Mouse (Mus musculus): ENCODE measurements around the gene Eif4e. TPM values are rescaled to one million over a fixed set of nuclear protein-coding genes. Genes with fewer than 3 reads are reported as not detected.

The Eif4e gene
- polyA plus RNA-seq, 1 experiment from 2014 or later, result 206 TPM

DNA sequence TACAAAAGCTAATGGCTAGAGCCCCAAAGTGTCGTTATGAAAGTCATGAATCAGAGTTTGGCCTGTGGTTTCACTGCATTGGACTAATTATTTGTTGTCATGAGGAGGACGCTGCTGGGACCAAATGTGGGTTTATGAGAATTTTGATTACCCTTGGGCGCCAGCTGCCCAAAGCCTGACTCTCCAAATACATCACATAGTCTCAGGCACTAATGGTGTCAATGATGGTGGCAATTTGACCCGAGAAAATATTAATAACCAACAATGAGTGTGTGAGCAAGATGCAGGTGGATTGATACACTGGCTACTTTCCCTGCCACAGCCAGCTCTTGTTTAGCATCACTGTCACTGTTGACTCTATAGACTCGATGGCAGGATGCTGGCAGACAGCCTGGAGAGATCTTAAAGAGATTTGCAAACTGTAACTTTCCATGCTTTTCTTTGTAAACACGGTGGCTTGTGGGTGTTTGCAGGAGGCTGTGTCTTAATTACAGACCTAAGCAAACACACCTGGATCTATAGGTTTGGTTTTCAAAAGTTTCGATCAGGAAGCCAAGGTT is 65.9 kb downstream of the Eif4e start:
- no peak for DNase-seq
- no peak overlapping the region for H3K9ac ChIP-seq
- H3K4me3 ChIP-seq (replicated peaks), result no peak overlapping the region
- H3K4me1 ChIP-seq (replicated peaks), result no peaks in the 10 kb centered on the region
- H3K27ac ChIP-seq, result no peak overlapping the region
- no peak overlapping the region for H3K4me2 ChIP-seq
- H3K27me3 ChIP-seq, result peaks cover 4% of the 10 kb centered on the region; the same call in 1 of the 2 replicates
- H3K36me3 ChIP-seq, result no peaks in the 10 kb centered on the region
- H3K9me3 ChIP-seq (replicated peaks), result no peaks in the 10 kb centered on the region
- WGBS (ENCODE audit: insufficient replicate concordance), result 63% methylated on average over 7 of the region's 7 CpGs
- ATAC-seq (ENCODE audit: low read depth), result no peak

DNA sequence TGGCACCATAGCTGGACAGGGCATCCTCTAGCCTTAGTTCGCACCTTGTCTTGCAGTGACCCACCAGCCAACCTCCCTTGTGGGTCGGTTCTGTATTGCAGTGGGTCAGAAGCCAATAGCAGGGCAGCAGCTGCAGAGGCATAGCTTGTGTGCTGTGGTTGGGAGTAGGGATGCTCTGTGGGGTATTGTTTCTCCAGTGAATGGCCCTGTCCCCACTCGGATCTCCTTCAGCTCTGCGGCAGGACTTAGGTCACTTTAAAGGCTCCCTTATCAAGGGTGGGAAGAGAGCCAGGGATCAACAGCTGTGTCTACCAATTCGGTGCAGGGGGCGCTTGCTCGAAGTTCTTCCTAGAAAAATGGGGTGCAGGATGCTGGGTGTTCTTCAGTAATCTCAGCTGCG is 67.2 kb downstream of the Eif4e start:
- Histone ChIP-seq H3K9me3 (replicated peaks) (no peaks in the 10 kb centered on the region), H3K9ac (no peak overlapping the region), H3K36me3 (no peaks in the 10 kb centered on the region), H3K4me2 (no peak overlapping the region), H3K27ac (no peak overlapping the region), H3K4me3 (replicated peaks) (no peak overlapping the region), H3K4me1 (replicated peaks) (no peaks in the 10 kb centered on the region), H3K27me3 (peaks cover 4% of the 10 kb centered on the region; the same call in 1 of the 2 replicates)
- DNase-seq, result no peak
- ATAC-seq (ENCODE audit: low read depth), result no peak
- WGBS (ENCODE audit: insufficient replicate concordance), result 66% methylated on average over 8 of the region's 8 CpGs

DNA sequence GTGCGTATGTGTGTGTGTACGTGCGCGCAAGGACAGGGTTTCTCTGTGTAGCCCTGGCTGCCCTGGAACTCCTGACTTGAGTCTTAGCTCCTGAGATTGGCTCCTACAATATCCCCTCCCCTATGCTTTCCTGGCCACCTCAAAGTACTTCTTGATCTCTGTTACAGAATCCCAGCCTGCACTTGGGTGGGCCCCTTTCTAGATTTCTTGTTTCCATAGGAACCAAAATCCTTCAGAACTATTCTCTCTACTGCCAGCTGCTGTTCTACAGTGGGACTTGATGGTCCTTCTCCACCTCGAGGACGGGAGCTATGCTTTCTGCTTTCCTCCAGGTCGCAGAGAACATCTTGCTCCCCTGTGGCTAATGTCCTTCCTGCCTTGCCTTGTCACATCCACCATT is 67.9 kb downstream of the Eif4e start:
- Histone ChIP-seq H3K4me3 (replicated peaks) (no peak overlapping the region), H3K4me1 (replicated peaks) (no peaks in the 10 kb centered on the region), H3K9ac (no peak overlapping the region), H3K27ac (no peak overlapping the region), H3K9me3 (replicated peaks) (no peaks in the 10 kb centered on the region), H3K4me2 (no peak overlapping the region), H3K27me3 (peaks cover 4% of the 10 kb centered on the region; the same call in 1 of the 2 replicates), H3K36me3 (no peaks in the 10 kb centered on the region)
- DNase-seq (no peak), ATAC-seq (ENCODE audit: low read depth) (no peak)
- WGBS (ENCODE audit: insufficient replicate concordance), result 70% methylated on average over 7 of the region's 7 CpGs

DNA sequence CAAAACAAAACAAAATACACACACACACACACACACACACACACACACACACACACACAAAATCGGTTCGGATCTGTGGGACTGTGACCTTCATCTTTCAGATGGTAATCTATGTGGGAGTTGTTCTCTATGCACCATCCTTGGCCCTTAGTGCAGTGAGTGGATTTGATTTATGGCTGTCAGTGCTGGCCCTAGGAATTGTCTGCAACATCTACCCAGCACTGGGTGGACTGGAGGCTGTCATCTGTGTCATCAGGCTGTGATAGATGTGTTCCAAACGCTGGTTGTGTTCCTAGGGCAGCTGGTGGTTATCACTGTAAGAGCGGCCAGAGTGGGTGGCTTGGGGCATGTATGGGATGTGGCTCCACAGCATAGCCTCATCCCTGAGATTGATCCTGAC is 75.1 kb downstream of the Eif4e start:
- Histone ChIP-seq H3K27me3 (peaks cover 9% of the 10 kb centered on the region; the same call in 1 of the 2 replicates), H3K9me3 (replicated peaks) (no peaks in the 10 kb centered on the region), H3K4me1 (replicated peaks) (no peaks in the 10 kb centered on the region), H3K9ac (no peak overlapping the region), H3K4me3 (replicated peaks) (no peak overlapping the region), H3K27ac (no peak overlapping the region), H3K4me2 (no peak overlapping the region), H3K36me3 (no peaks in the 10 kb centered on the region)
- DNase-seq, result no peak
- WGBS (ENCODE audit: insufficient replicate concordance), result 67% methylated on average over 4 of the region's 4 CpGs
- no peak for ATAC-seq (ENCODE audit: low read depth)

DNA sequence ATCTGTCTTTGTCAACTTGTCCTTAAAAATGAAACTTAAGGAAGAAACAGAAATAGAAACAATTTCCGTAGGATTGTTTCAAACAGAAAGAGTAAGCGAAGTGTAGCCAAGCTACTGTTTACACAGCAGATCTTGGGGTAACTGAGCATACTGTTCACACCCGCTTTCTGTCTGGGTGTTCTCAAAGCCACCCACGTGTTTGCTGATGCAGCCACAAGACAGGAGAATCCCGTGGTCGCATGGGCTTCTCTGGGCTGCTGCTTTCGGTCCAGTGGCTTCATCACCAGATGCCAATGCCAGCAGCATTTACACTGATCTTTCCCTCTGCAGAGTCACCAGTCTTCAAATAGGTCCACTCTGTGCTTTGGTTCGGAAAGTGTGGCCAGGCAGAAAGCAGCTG is 79.2 kb downstream of the Eif4e start:
- Histone ChIP-seq H3K36me3 (no peaks in the 10 kb centered on the region), H3K4me2 (no peak overlapping the region), H3K9me3 (replicated peaks) (no peaks in the 10 kb centered on the region), H3K9ac (no peak overlapping the region), H3K27ac (no peak overlapping the region), H3K27me3 (0 out of 2 replicates have a peak, but pooled peaks cover 6% of the 10 kb centered on the region), H3K4me1 (replicated peaks) (no peaks in the 10 kb centered on the region), H3K4me3 (replicated peaks) (no peak overlapping the region)
- ATAC-seq (ENCODE audit: low read depth) (no peak), DNase-seq (no peak)
- 62% methylated on average over 8 of the region's 8 CpGs for WGBS (ENCODE audit: insufficient replicate concordance)

DNA sequence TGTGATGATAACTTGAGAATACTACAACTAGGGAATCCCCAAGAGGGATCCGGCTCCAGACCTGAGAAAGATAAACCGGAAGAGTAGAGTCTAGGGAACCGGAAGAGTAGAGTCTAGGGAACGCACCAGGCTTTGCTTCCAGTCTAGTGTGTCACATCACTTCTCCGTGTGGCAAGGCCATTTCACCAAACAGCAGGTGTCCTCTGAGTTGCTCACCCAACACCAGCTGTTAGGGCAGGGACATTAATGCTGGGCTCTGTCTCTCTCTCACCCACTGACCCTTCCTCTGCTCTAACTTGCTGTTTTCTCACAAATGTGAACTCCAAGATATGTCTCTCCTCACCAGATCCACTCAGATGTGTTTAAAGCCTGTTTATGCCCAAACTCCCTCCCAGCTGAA is 82.7 kb downstream of the Eif4e start:
- ATAC-seq (ENCODE audit: low read depth), result no peak
- H3K27ac ChIP-seq, result no peak overlapping the region
- 70% methylated on average over 5 of the region's 5 CpGs for WGBS (ENCODE audit: insufficient replicate concordance)

More for the DNA sequence above, 82.7 kb downstream of the Eif4e start:
- H3K9me3 ChIP-seq (replicated peaks), result no peaks in the 10 kb centered on the region
- no peak for DNase-seq
- no peak overlapping the region for H3K4me2 ChIP-seq
- peaks cover 10% of the 10 kb centered on the region for H3K27me3 ChIP-seq
- no peaks in the 10 kb centered on the region for H3K36me3 ChIP-seq
- H3K4me1 ChIP-seq (replicated peaks), result peaks cover 24% of the 10 kb centered on the region
- H3K4me3 ChIP-seq (replicated peaks), result no peak overlapping the region
- H3K9ac ChIP-seq, result no peak overlapping the region

MicroRNAs encoded within 50 kb of the gene (microRNA counts, 519-probe panel; counts per million panel counts)
- 114 counts per million for microRNA mmu-miR-1956

Small RNA genes lying within 50 kb of the gene (microRNA-seq; reads per million reads assigned to microRNA genes)
- gene Mir1956, result not detected

Other genes with a start within 250 kb of the Eif4e start
- not detected in 2 replicates for gene Adh6a, start 212.9 kb upstream of the Eif4e start, polyA plus RNA-seq (2015; fragmentation: Nextera tagmentation; extraction: Ambion mirVana)
- gene Adh6b, start 184.4 kb upstream of the Eif4e start, polyA plus RNA-seq (2015; fragmentation: Nextera tagmentation; extraction: Ambion mirVana), result 0.35 and 0.51 TPM in 2 replicates
- gene Adh4, start 110.7 kb upstream of the Eif4e start, polyA plus RNA-seq (2015; fragmentation: Nextera tagmentation; extraction: Ambion mirVana), result 0.09 TPM in 1 of 2 replicates, not detected in the other
- 89.4 and 104 TPM in 2 replicates for gene Adh5, start 83.1 kb upstream of the Eif4e start, polyA plus RNA-seq (2015; fragmentation: Nextera tagmentation; extraction: Ambion mirVana)
- 26.1 and 32.0 TPM in 2 replicates for gene Metap1, start 36.7 kb upstream of the Eif4e start, polyA plus RNA-seq (2015; fragmentation: Nextera tagmentation; extraction: Ambion mirVana)
- 4.3 and 4.9 TPM in 2 replicates for gene Tspan5, start 216.0 kb downstream of the Eif4e start, polyA plus RNA-seq (2015; fragmentation: Nextera tagmentation; extraction: Ambion mirVana)